Mouse (Mus musculus): ENCODE measurements around the gene Gm5617.
"Not testable (repeated sequence)": the region's sequence is repeated elsewhere in the genome, so short reads cannot be mapped to it uniquely, and the experiment has no call there.

Gm5617 gene

GRCm38 (mm10) chr9:48494817-48495547 is at the start of gene Gm5617, which contains the start of gene Rbm7:
TSS of gene Gm5617 (plus strand) at chr9:48495442.
TSS of gene Rbm7 (minus strand) at chr9:48495299.
- DNase-seq = peak; percentile 93 to 94

- peak in 1 of 2 experiments; percentile 19 for DNase-seq
Measured at GRCm38 (mm10) chr9:48447783-48448209, 47.4 kb upstream of the Gm5617 start.

- no peak for DNase-seq
Measured at GRCm38 (mm10) chr9:48450066-48450465, 45.2 kb upstream of the Gm5617 start.

- DNase-seq = no peak
Measured at GRCm38 (mm10) chr9:48455961-48456360, 39.3 kb upstream of the Gm5617 start.

GRCm38 (mm10) chr9:48458879-48459278 is 36.4 kb upstream of the Gm5617 start:
- no peak for DNase-seq

DNA sequence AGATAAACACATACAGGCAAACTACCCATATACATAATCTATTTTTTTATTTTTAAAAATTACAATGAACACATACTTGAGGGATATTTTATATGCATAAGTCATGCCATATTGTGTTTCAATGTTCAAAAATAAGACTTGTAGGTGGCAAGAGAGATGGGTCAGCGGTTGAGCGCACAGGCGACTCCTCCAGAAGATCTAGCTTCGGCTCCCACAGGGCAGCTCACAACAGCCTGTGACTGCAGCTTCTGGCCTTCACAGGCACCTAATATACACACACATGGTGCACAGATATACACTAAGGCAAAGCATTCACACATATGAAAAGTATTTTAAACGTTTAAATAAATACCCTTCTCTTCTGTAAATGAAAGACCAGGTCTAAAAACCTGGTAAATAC is 35.9 kb upstream of the Gm5617 start:
- DNase-seq = no peak

DNA sequence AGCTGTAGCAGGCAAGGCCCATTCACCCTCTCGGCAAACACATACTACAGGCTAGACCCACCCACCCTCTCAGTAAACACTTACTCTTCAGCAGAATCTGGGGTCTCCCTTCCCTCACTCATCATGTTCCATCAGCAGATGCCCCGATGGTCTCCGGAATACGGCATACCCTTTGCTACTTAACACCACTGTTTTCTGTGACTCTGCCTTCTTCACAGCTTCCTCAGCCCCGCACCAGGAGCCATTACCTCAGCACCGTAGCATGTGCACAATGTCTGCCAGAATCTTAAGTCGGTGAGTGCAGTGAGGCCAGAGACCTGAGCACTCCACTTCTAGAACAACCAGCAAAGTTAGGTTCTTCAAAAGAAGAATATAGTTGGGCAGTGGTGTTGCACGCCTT is 34.5 kb upstream of the Gm5617 start:
- no peak for DNase-seq

DNA sequence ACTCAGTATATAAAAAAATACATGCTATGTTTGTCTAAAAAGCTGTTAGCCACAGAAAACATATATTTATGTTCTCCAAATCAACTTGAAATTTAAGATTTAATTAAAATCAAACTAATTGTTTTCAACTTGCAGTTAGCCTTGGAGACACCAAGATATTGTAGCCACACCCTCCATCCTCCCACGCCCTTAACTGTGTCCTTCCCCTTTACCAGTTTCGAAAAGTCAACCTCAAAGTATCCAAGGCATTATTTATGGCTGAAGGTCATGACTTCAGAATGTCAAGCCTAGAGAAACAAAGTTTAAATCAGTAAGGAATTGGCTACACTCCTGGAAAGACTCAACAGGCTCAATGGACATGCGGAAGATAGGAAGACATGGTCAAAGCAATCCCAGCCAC is 33.7 kb upstream of the Gm5617 start:
- no peak for DNase-seq

DNA sequence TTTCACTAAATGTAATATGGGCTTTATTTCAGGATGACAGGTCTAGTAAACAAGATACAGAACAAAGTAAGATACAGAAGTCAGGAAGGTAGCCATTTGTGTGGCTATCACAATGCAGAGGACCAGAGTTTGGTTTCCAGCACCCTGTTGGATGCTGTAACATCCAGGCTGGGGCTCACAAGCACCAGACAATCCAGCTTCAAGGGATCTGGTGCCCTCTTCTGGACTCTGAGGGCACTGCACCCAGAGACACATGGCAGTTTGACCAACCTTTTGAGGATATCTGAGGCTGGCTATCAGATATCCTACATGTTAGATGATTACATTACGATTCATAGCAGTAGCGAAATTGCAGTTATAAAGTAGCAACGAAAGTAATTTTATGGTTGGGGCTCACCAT is 29.6 kb upstream of the Gm5617 start:
- DNase-seq = no peak

GRCm38 (mm10) chr9:48466804-48467203 is 28.4 kb upstream of the Gm5617 start:
- peak in 1 of 2 experiments; percentile 79 for DNase-seq

- not testable (repeated sequence) for DNase-seq
Measured at GRCm38 (mm10) chr9:48467471-48467870, 27.8 kb upstream of the Gm5617 start.

- no peak for DNase-seq
Measured at GRCm38 (mm10) chr9:48472441-48473025, 22.7 kb upstream of the Gm5617 start.

DNA sequence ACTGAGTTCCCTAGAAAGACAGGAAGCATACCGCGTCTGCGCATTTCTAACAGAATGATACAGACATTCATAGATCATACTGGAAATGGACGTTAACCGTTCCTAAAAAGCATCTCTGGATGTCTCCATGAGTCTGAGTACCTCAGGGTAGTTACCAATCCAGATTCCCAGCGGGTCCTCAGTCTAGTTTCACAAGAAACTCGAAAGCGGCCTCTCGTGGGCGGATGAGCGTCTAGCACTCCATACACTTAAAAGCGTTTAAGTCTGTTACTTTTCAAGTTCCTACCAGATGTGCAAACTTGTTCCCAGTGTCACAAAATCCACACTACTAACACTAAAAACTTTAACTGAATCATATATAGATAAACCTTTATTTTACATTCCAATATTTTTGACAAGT is 22.1 kb upstream of the Gm5617 start:
- DNase-seq = no peak

GRCm38 (mm10) chr9:48474367-48474766 is 20.9 kb upstream of the Gm5617 start:
- no peak for DNase-seq

- DNase-seq = no peak
Measured at GRCm38 (mm10) chr9:48476236-48477165, 18.7 kb upstream of the Gm5617 start.

DNA sequence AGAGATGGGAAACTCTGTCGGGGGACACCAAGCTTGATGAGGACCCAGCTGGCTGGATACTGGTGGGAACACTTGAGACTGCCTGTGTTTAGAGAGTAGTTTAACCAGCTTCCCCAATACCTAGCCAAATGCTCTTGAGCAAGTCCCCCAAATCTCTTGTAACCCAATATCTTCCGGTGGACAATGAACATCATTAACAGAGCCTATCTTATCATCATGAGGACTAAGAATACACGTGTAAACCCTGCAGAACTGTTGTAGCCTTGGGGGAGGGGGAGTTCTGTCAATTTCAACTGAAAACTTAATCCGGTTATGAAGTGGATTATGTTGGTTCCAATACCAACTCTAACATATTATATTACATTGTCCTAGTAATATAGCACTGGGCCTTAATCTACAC is 16.4 kb upstream of the Gm5617 start:
- no peak for DNase-seq

DNA sequence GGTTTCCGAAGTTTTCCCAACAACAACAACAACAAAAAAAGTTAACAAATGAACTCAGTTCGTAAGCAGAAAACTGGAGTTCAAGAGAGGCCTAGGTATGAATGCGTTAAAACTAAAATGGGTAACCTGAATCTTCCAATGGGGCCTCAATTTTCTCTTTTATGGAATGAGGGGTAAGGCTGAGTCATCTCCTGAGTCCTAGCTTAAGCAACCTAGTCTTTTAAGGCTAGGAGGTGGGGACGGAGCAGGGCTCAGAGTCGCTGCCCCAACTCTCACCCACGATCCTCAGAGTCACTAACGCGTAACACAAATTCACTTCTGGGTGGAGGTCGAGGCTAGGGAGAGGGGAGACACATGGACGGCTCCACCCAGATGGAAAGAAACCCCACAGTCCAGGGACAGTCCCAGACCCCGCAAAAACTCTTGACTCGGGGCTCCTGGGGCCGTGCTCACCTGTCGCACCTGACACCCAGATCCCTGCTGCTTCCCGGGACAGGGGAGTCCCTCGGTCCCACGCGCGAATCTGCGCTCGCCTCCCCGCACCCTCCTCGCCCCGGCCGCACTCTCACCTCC is 15.3 kb upstream of the Gm5617 start:
- no peak for DNase-seq

DNA sequence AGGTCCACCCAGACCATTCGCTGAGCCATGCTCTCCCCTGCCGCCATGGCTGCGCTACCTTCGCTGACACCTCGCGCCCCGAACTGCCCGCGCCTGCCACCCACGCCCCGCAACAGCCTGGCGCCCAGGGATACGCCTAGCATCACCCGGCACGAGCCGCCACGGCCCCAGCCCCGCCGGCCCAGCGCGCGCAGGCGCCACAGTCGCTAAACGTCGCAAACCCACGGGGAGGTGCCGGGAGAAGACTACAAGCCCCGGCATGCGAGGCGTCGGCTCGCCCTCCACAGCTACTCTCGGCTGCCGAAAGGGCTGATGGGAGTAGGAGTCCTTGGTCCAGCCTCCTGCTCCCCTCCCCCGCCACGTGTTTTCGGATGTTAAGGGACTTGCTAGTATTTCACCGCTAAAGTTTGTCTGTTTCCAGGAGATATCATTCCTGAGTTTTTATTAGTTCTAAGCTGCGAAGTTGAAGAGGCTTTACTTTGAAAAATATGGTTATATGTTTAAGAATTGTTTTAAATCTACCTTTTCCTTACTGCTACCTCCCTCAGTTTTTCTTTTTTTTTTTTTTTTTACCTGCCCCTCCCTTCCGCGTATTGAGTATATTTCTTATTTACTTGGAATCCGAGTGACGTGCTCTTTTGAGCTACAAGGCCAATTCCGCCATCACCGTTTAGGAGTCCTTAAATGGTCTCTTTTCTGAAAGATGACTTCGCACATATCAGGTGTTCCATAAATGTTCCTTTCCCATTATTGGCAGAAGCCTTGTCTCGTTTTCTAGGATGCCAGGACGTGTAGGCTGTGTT is 14.6 kb upstream of the Gm5617 start, which contains the start of gene Rexo2:
Gene Rexo2 (minus strand): TSS at position 213 of the 803 bp plus-strand sequence.
- peak; percentile 93 to 95 for DNase-seq

DNA sequence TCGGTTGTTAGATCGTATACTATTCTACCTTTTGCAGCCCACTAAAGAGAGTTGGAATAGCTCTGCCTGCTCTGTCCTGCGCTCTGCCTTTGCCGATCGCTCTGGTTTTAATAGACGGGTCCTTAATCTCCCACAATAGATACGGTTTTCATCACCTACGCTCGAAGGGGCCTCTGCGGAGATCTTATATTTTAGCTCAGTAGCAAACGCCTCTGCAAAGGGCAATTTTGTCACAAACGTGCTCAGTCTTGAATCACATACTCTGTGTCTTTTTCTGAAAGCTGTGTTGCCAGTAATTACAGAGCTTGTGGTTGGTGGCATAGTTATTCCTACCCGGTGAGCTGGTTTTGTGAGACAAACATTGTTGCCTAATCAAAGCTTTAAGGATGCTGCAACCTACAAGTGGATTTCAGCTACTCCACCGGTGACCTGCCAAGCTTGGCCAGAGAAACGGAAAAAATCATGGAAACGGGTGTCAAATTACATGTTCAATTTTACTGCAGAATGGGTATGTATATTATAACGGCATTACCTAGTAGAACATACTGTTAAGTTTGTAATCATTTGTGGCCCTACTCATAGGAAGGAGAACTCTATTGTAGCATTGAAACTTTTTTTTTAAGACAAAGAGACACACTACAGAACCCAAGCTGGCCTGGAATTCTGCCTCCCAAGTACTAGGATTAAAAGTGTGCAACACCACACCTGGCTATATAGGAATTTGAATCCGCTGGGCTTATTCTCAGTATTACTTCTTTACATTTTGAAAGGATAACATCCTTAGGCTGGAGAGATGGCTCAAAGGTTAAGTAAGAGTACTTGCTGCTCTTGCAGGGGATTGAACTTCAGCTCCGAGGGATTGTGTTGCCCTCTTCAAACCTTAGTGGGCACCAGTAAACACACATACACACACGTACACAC is 13.8 kb upstream of the Gm5617 start:
- DNase-seq = no peak

DNA sequence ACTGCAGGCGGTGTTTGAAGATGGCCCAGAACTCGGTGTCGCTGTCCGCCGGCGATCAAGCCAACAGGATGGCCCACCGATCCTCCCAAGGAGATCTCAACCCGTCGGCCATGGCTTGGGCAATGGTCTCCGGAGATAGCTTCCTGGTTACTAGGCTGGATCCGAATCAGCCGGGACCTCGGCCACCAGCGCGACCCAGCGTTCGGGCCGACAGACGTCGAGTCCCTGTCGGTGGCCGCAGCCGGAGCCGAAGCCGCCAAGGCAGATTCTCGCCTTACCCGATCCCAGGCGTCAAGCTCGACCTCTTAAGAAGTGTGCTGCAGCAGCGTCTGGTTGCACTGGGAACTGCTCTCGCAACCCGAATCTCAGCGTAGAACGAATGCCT is 298 bp downstream of the Gm5617 start:
- DNase-seq = no peak

DNA sequence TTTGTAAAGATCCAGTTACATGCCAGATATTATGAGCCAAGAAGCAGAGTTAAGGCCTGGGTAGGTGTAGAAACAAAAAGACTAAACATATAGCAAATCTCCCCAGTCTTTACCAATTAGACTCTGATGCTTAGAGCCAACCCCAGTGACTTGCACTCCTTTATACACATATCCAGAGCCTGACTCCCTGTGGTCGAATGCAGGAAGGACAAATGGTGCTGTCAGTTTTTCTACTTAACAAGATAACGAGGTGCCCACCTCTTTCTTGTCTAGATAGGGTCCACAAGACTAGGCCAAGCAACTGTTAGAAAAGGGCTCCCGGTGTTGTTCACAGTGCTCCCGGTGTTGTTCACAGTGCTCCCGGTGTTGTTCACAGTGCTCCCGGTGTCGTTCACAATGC is 6.0 kb downstream of the Gm5617 start:
- DNase-seq = no peak
